In genomic region chr2:130482700-130483099, GRCm38 (mm10) we compare ENCODE assay signal across 22 mouse cellular contexts. TPM values are rescaled to one million over a fixed set of nuclear protein-coding genes. Genes with fewer than 3 reads are reported as not detected.
DNase-seq lines count a peak whose midpoint lies in the region; ATAC-seq lines count a peak whose summit lies in the region.
"Had no signal": no experiment of that assay in that cellular context is flagged by ENCODE, and none has a peak within 500 bp of the region (broad histone marks: within the 10 kb centered on the region; RNA-seq: fewer than 3 reads in every experiment).

No protein-coding gene starts in this region.

- H3K36me3 ChIP-seq in embryonic facial prominence, embryonic 12.5 days: no peaks in the 10 kb centered on the region
- peaks cover 8% of the 10 kb centered on the region for H3K36me3 ChIP-seq in embryonic facial prominence, embryonic 10.5 days (replicated peaks)
- H3K36me3 ChIP-seq in kidney, embryonic 16.5 days (ENCODE audit: insufficient read depth, low read length): 0 out of 2 replicates have a peak, but pooled peaks cover 2% of the 10 kb centered on the region
- peaks cover 5% of the 10 kb centered on the region; the same call in 1 of the 2 replicates for H3K36me3 ChIP-seq in neural tube, embryonic 13.5 days
- H3K36me3 ChIP-seq: forebrain, embryonic 12.5 days; heart, embryonic 15.5 days had no signal

- no peak overlapping the region for H3K4me2 ChIP-seq in embryonic facial prominence, embryonic 12.5 days (replicated peaks)
- H3K4me2 ChIP-seq in kidney, embryonic 16.5 days (replicated peaks; ENCODE audit: low read depth, low read length): no peak overlapping the region
- no peak overlapping the region for H3K4me2 ChIP-seq in neural tube, embryonic 13.5 days
- H3K4me2 ChIP-seq: forebrain, embryonic 12.5 days; heart, embryonic 15.5 days had no signal

- ATAC-seq in embryonic facial prominence, embryonic 12.5 days (ENCODE audit: insufficient number of reproducible peaks, insufficient read depth, low FRiP score, low TSS enrichment): no peak
- 0 out of 2 replicates have a peak, but pooled peaks have one; percentile 61 for ATAC-seq in kidney, embryonic 16.5 days (ENCODE audit: low FRiP score, low TSS enrichment)
- ATAC-seq in neural tube, embryonic 13.5 days (ENCODE audit: low read depth): peak; percentile 43; the same call in 1 of the 2 replicates
- ATAC-seq: intestine, postnatal 0 days had no signal

- no peaks in the 10 kb centered on the region for H3K27me3 ChIP-seq in embryonic facial prominence, embryonic 12.5 days
- H3K27me3 ChIP-seq in embryonic facial prominence, embryonic 10.5 days (replicated peaks; ENCODE audit: low read depth, poor library complexity, severe bottlenecking): no peaks in the 10 kb centered on the region
- no peaks in the 10 kb centered on the region for H3K27me3 ChIP-seq in kidney, embryonic 16.5 days (ENCODE audit: insufficient read depth, low read length)
- no peaks in the 10 kb centered on the region for H3K27me3 ChIP-seq in neural tube, embryonic 13.5 days
- H3K27me3 ChIP-seq: CH12.LX; forebrain, embryonic 12.5 days; heart, embryonic 15.5 days; megakaryocyte, embryonic 14.5 days had no signal

- WGBS in embryonic facial prominence, embryonic 12.5 days: 87% methylated on average over 3 of the region's 3 CpGs
- WGBS in embryonic facial prominence, embryonic 10.5 days: 92% methylated on average over 3 of the region's 3 CpGs
- WGBS in kidney, embryonic 16.5 days: 82% methylated on average over 3 of the region's 3 CpGs
- WGBS in neural tube, embryonic 13.5 days: 40% methylated on average over 3 of the region's 3 CpGs

- H3K9ac ChIP-seq in embryonic facial prominence, embryonic 12.5 days: no peak overlapping the region
- no peak overlapping the region for H3K9ac ChIP-seq in kidney, embryonic 16.5 days (replicated peaks; ENCODE audit: low read length)
- H3K9ac ChIP-seq in neural tube, embryonic 13.5 days: no peak overlapping the region
- H3K9ac ChIP-seq: forebrain, embryonic 12.5 days; heart, embryonic 15.5 days had no signal

- H3K4me3 ChIP-seq in embryonic facial prominence, embryonic 12.5 days: no peak overlapping the region
- no peak overlapping the region for H3K4me3 ChIP-seq in embryonic facial prominence, embryonic 10.5 days
- H3K4me3 ChIP-seq in kidney, embryonic 16.5 days (ENCODE audit: low read length): no peak overlapping the region
- H3K4me3 ChIP-seq in neural tube, embryonic 13.5 days: no peak overlapping the region
- H3K4me3 ChIP-seq: forebrain, embryonic 12.5 days; heart, embryonic 15.5 days; left cerebral cortex, adult 2 months; megakaryocyte, embryonic 14.5 days had no signal

- H3K27ac ChIP-seq in embryonic facial prominence, embryonic 12.5 days: 0 out of 2 replicates have a peak overlapping the region, but pooled peaks have one; percentile 41
- no peak overlapping the region for H3K27ac ChIP-seq in embryonic facial prominence, embryonic 10.5 days (replicated peaks)
- no peak overlapping the region for H3K27ac ChIP-seq in kidney, embryonic 16.5 days (ENCODE audit: low read length)
- H3K27ac ChIP-seq in neural tube, embryonic 13.5 days (replicated peaks): 0 out of 2 replicates have a peak overlapping the region, but pooled peaks have one; percentile 7
- H3K27ac ChIP-seq: forebrain, embryonic 12.5 days; heart, embryonic 15.5 days; left cerebral cortex, adult 2 months had no signal

- no peak for DNase-seq in embryonic facial prominence, embryonic 10.5 days (ENCODE audit: low spot score)
- DNase-seq in kidney, postnatal 14 days: no peak
- no peak for DNase-seq in neural tube, embryonic 10.5 days (ENCODE audit: extremely low spot score, low spot score)
- no peak for DNase-seq in left cerebral cortex, adult 11 months (ENCODE audit: low spot score)
- DNase-seq: cerebellum, adult 2 months; gastrocnemius, postnatal 36 days; kidney, postnatal 10 days; left cerebral cortex, postnatal 4 days; liver; lung, postnatal 14 days; right cerebral cortex, postnatal 14 days; spleen, adult 18-20 months; thymus, postnatal 36 days had no signal

- H3K4me1 ChIP-seq in embryonic facial prominence, embryonic 12.5 days: no peaks in the 10 kb centered on the region
- H3K4me1 ChIP-seq in embryonic facial prominence, embryonic 10.5 days: no peaks in the 10 kb centered on the region
- H3K4me1 ChIP-seq in kidney, embryonic 16.5 days (ENCODE audit: insufficient read depth, low read length): no peaks in the 10 kb centered on the region
- peaks cover 12% of the 10 kb centered on the region; the same call in 1 of the 2 replicates for H3K4me1 ChIP-seq in neural tube, embryonic 13.5 days (replicated peaks)

- no peaks in the 10 kb centered on the region for H3K9me3 ChIP-seq in embryonic facial prominence, embryonic 12.5 days
- H3K9me3 ChIP-seq in embryonic facial prominence, embryonic 10.5 days: 0 out of 2 replicates have a peak, but pooled peaks cover 2% of the 10 kb centered on the region
- peaks cover 14% of the 10 kb centered on the region for H3K9me3 ChIP-seq in kidney, embryonic 16.5 days (ENCODE audit: low read length)
- H3K9me3 ChIP-seq in neural tube, embryonic 13.5 days: peaks cover 7% of the 10 kb centered on the region
- H3K9me3 ChIP-seq: forebrain, embryonic 12.5 days; megakaryocyte, embryonic 14.5 days had no signal

RNA-seq across cellular contexts. Expression of gene Ptpra, which starts 32.6 kb away (rescaled TPM):
- 129 and 131 TPM in 2 replicates for polyA plus RNA-seq in embryonic facial prominence, embryonic 12.5 days (2016; fragmentation: Nextera tagmentation; extraction: Ambion mirVana)
- 81.1 and 82.7 TPM in 2 replicates for polyA plus RNA-seq in embryonic facial prominence, embryonic 10.5 days (2016; fragmentation: Nextera tagmentation; extraction: Ambion mirVana)
- polyA plus RNA-seq in kidney, embryonic 16.5 days (2015; fragmentation: Nextera tagmentation; extraction: Ambion mirVana): 91.6 and 92.0 TPM in 2 replicates
- 123 and 131 TPM in 2 replicates for polyA plus RNA-seq in neural tube, embryonic 13.5 days (2015; fragmentation: Nextera tagmentation; extraction: Ambion mirVana)

RNA-seq across cellular contexts. Expression of gene Pced1a, which starts 58.2 kb away (rescaled TPM):
- polyA plus RNA-seq in embryonic facial prominence, embryonic 12.5 days (2016; fragmentation: Nextera tagmentation; extraction: Ambion mirVana): 14.7 TPM in 2 replicates
- polyA plus RNA-seq in embryonic facial prominence, embryonic 10.5 days (2016; fragmentation: Nextera tagmentation; extraction: Ambion mirVana): 13.9 and 14.0 TPM in 2 replicates
- 20.1 and 21.7 TPM in 2 replicates for polyA plus RNA-seq in kidney, embryonic 16.5 days (2015; fragmentation: Nextera tagmentation; extraction: Ambion mirVana)
- 10.2 and 11.7 TPM in 2 replicates for polyA plus RNA-seq in neural tube, embryonic 13.5 days (2015; fragmentation: Nextera tagmentation; extraction: Ambion mirVana)

RNA-seq across cellular contexts. Expression of gene Vps16, which starts 58.6 kb away (rescaled TPM):
- 119 and 122 TPM in 2 replicates for polyA plus RNA-seq in embryonic facial prominence, embryonic 12.5 days (2016; fragmentation: Nextera tagmentation; extraction: Ambion mirVana)
- 112 and 122 TPM in 2 replicates for polyA plus RNA-seq in embryonic facial prominence, embryonic 10.5 days (2016; fragmentation: Nextera tagmentation; extraction: Ambion mirVana)
- polyA plus RNA-seq in kidney, embryonic 16.5 days (2015; fragmentation: Nextera tagmentation; extraction: Ambion mirVana): 109 and 115 TPM in 2 replicates
- 98.2 and 103 TPM in 2 replicates for polyA plus RNA-seq in neural tube, embryonic 13.5 days (2015; fragmentation: Nextera tagmentation; extraction: Ambion mirVana)

Comparison
In these comparisons a context has a peak if more than half of its experiments do, and no peak if none do; other contexts are left out.
1. H3K27ac ChIP-seq: peak in embryonic facial prominence, embryonic 12.5 days (single experiment) and neural tube, embryonic 13.5 days (single experiment); none in embryonic facial prominence, embryonic 10.5 days (single experiment) and kidney, embryonic 16.5 days (single experiment).